Mouse (Mus musculus): ENCODE data around the gene Psmb9. TPM values are rescaled to one million over a fixed set of nuclear protein-coding genes. Genes with fewer than 3 reads are reported as not detected.

Gene Psmb9
- 7.6 and 9.3 TPM in 2 replicates for polyA plus RNA-seq (2021; fragmentation: Nextera tagmentation)
- long read RNA-seq, experiment 1, transcript Psmb9-204 (6 exons, 1,352 nt): major isoform, 7 of 8 reads
- long read RNA-seq, experiment 1, partial matches to known transcripts: 0 of 8 reads
- long read RNA-seq, experiment 1, other reads (novel, unspliced or antisense): 0 of 8 reads
- long read RNA-seq, experiment 2, partial matches to known transcripts: 0 of 3 reads
- long read RNA-seq, experiment 2, other reads (novel, unspliced or antisense): 1 of 3 reads

GRCm38 (mm10) chr17:34187261-34187916 lies at the start of gene Psmb9, which contains the start of gene Tap1:
TSS of gene Psmb9 (minus strand) at chr17:34187764.
TSS of gene Tap1 (plus strand) at chr17:34187553.

GRCm38 (mm10) chr17:34203444-34203843 lies 15.9 kb upstream of the Psmb9 start, which contains the start of gene Tap2:
TSS of gene Tap2 (plus strand) at chr17:34203527.

GRCm38 (mm10) chr17:34196941-34197894 lies 9.7 kb upstream of the Psmb9 start, which contains the start of gene Psmb8:
TSS of gene Psmb8 (plus strand) at chr17:34197721.

GRCm38 (mm10) chr17:34152923-34153322 lies 34.6 kb downstream of the Psmb9 start, which contains the start of gene H2-DMb1:
TSS of gene H2-DMb1 (plus strand) at chr17:34153072.

GRCm38 (mm10) chr17:34143033-34143432 lies 44.5 kb downstream of the Psmb9 start, which contains the start of gene H2-DMb2:
TSS of gene H2-DMb2 (plus strand) at chr17:34143307.

Other genes starting within 250 kb of the Psmb9 start
- gene Pfdn6, start 247.4 kb downstream of the Psmb9 start, polyA plus RNA-seq (2021; fragmentation: Nextera tagmentation): 105 and 106 TPM in 2 replicates
- 5.0 and 6.5 TPM in 2 replicates for gene Wdr46, start 247.1 kb downstream of the Psmb9 start, polyA plus RNA-seq (2021; fragmentation: Nextera tagmentation)
- gene B3galt4, start 236.3 kb downstream of the Psmb9 start, polyA plus RNA-seq (2021; fragmentation: Nextera tagmentation): 2.0 and 2.1 TPM in 2 replicates
- gene Vps52, start 232.0 kb downstream of the Psmb9 start, polyA plus RNA-seq (2021; fragmentation: Nextera tagmentation): 48.0 and 48.1 TPM in 2 replicates
- 812 and 816 TPM in 2 replicates for gene Rps18, start 231.8 kb downstream of the Psmb9 start, polyA plus RNA-seq (2021; fragmentation: Nextera tagmentation)
- 37.2 and 44.8 TPM in 2 replicates for gene H2-K1, start 187.4 kb downstream of the Psmb9 start, polyA plus RNA-seq (2021; fragmentation: Nextera tagmentation)
- gene Ring1, start 163.1 kb downstream of the Psmb9 start, polyA plus RNA-seq (2021; fragmentation: Nextera tagmentation): 3.7 TPM in 2 replicates
- 42.0 and 44.5 TPM in 2 replicates for gene H2-Ke6, start 159.7 kb downstream of the Psmb9 start, polyA plus RNA-seq (2021; fragmentation: Nextera tagmentation)
- 68.1 and 70.9 TPM in 2 replicates for gene Slc39a7, start 156.1 kb downstream of the Psmb9 start, polyA plus RNA-seq (2021; fragmentation: Nextera tagmentation)
- gene Rxrb, start 156.0 kb downstream of the Psmb9 start, polyA plus RNA-seq (2021; fragmentation: Nextera tagmentation): 10.4 and 11.9 TPM in 2 replicates
- 0.26 and 0.31 TPM in 2 replicates for gene Col11a2, start 148.3 kb downstream of the Psmb9 start, polyA plus RNA-seq (2021; fragmentation: Nextera tagmentation)
- 1.9 TPM in 2 replicates for gene H2-Oa, start 95.4 kb downstream of the Psmb9 start, polyA plus RNA-seq (2021; fragmentation: Nextera tagmentation)
- 41.6 and 44.5 TPM in 2 replicates for gene H2-DMa, start 68.2 kb downstream of the Psmb9 start, polyA plus RNA-seq (2021; fragmentation: Nextera tagmentation)
- 39.6 and 50.6 TPM in 2 replicates for gene Brd2, start 65.1 kb downstream of the Psmb9 start, polyA plus RNA-seq (2021; fragmentation: Nextera tagmentation)
- 0.23 and 0.52 TPM in 2 replicates for gene H2-DMb2, start 44.5 kb downstream of the Psmb9 start, polyA plus RNA-seq (2021; fragmentation: Nextera tagmentation)
- gene H2-DMb1, start 34.7 kb downstream of the Psmb9 start, polyA plus RNA-seq (2021; fragmentation: Nextera tagmentation): 4.0 and 6.9 TPM in 2 replicates
- gene Tap1, start 211 bp downstream of the Psmb9 start, polyA plus RNA-seq (2021; fragmentation: Nextera tagmentation): 3.6 and 4.8 TPM in 2 replicates
- gene Psmb8, start 10.0 kb upstream of the Psmb9 start, polyA plus RNA-seq (2021; fragmentation: Nextera tagmentation): 25.2 and 28.6 TPM in 2 replicates
- gene Tap2, start 15.8 kb upstream of the Psmb9 start, polyA plus RNA-seq (2021; fragmentation: Nextera tagmentation): 9.9 and 12.6 TPM in 2 replicates
- gene H2-Ob, start 51.1 kb upstream of the Psmb9 start, polyA plus RNA-seq (2021; fragmentation: Nextera tagmentation): 0.60 and 0.68 TPM in 2 replicates
- 7.6 and 18.3 TPM in 2 replicates for gene H2-Ab1, start 69.9 kb upstream of the Psmb9 start, polyA plus RNA-seq (2021; fragmentation: Nextera tagmentation)
- 2.5 and 7.7 TPM in 2 replicates for gene H2-Aa, start 100.1 kb upstream of the Psmb9 start, polyA plus RNA-seq (2021; fragmentation: Nextera tagmentation)
- 4.2 and 7.9 TPM in 2 replicates for gene H2-Eb1, start 118.1 kb upstream of the Psmb9 start, polyA plus RNA-seq (2021; fragmentation: Nextera tagmentation)
- gene H2-Eb2, start 137.9 kb upstream of the Psmb9 start, polyA plus RNA-seq (2021; fragmentation: Nextera tagmentation): not detected in 2 replicates
- gene Btnl2, start 167.1 kb upstream of the Psmb9 start, polyA plus RNA-seq (2021; fragmentation: Nextera tagmentation): not detected in 2 replicates
- gene Btnl1, start 189.4 kb upstream of the Psmb9 start, polyA plus RNA-seq (2021; fragmentation: Nextera tagmentation): not detected in 2 replicates
- gene BC051142, start 211.1 kb upstream of the Psmb9 start, polyA plus RNA-seq (2021; fragmentation: Nextera tagmentation): 0.94 and 1.4 TPM in 2 replicates

Data from layer of hippocampus, adult 6 months (tissue).